Mouse (Mus musculus) hindbrain, embryonic 15.5 days (tissue): ENCODE measurements around the gene Suox. TPM values are rescaled to one million over a fixed set of nuclear protein-coding genes. Genes with fewer than 3 reads are reported as not detected.

ENCODE experiments used
- ATAC-seq: fragments of 200-750 bp; cut with Nextera tagmentation; 2 replicates; pipeline ENCODE4 v1.8.0; 2017; ENCODE audit warnings: low read depth, moderate number of reproducible peaks, moderate TSS enrichment; ENCODE audit not compliant: low FRiP score
- H3K27ac ChIP-seq: fragments of 300-500 bp; sonication (generic); replicated peaks from 2 replicates; pipeline ENCODE4 v1.5.1; 2015; ENCODE audit warnings: mild to moderate bottlenecking, inconsistent platforms
- H3K27me3 ChIP-seq: fragments of 300-500 bp; sonication (generic); 2 replicates; pipeline ENCODE4 v1.6.1; 2015; ENCODE audit warnings: control low read depth, inconsistent platforms
- H3K36me3 ChIP-seq: fragments of 300-500 bp; sonication (generic); 2 replicates; pipeline ENCODE4 v1.6.1; 2015; ENCODE audit warnings: control low read depth, inconsistent platforms
- H3K4me1 ChIP-seq: fragments of 300-500 bp; sonication (generic); replicated peaks from 2 replicates; pipeline ENCODE4 v1.6.1; 2015; ENCODE audit warnings: control low read depth, inconsistent platforms
- H3K4me2 ChIP-seq: fragments of 300-500 bp; sonication (generic); 2 replicates; pipeline ENCODE4 v1.6.1; 2015; ENCODE audit warnings: moderate library complexity, mild to moderate bottlenecking, inconsistent platforms
- H3K4me3 ChIP-seq: fragments of 300-500 bp; sonication (generic); 2 replicates; pipeline ENCODE4 v1.5.1; 2015; ENCODE audit warnings: mild to moderate bottlenecking, inconsistent platforms
- H3K9ac ChIP-seq: fragments of 300-500 bp; sonication (generic); 2 replicates; pipeline ENCODE4 v1.6.1; 2015; ENCODE audit warnings: inconsistent platforms
- H3K9me3 ChIP-seq: fragments of 300-500 bp; sonication (generic); 2 replicates; pipeline ENCODE4 v1.6.1; 2016; ENCODE audit warnings: control low read depth, inconsistent platforms
- WGBS: fragments of 180-500 bp; shearing (Covaris S2); methylation state at CpG from one replicate; pipeline ENCODE4 v1.1.7; 2015; 5-methylcytosine and 5-hydroxymethylcytosine counted together
- polyA plus RNA-seq: library from polyadenylated mRNA; unstranded; fragments of >200 nt; fragmentation: Nextera tagmentation; extraction: Ambion mirVana; gene quantifications from 2 replicates; pipeline ENCODE4 v1.2.1, GENCODE M21; 2015

Suox gene
- polyA plus RNA-seq, 1 experiment from 2014 or later = 14.5 TPM

GRCm38 (mm10) chr10:128697072-128697725, 23.3 kb upstream of the Suox start:
- peaks cover 15% of the 10 kb centered on the region for H3K4me1 ChIP-seq
- H3K27ac ChIP-seq = peak overlapping the region; percentile 89
- peak overlapping the region; percentile 44; the same call in 1 of the 2 replicates for H3K9ac ChIP-seq
- peak overlapping the region; percentile 45 for H3K4me3 ChIP-seq
- H3K4me2 ChIP-seq = peak overlapping the region; percentile 74
- 87% methylated on average over 6 of the region's 6 CpGs for WGBS
- H3K27me3 ChIP-seq = no peaks in the 10 kb centered on the region
- no peaks in the 10 kb centered on the region for H3K36me3 ChIP-seq
- H3K9me3 ChIP-seq = no peaks in the 10 kb centered on the region
- ATAC-seq = no peak

GRCm38 (mm10) chr10:128695992-128696807, 22.3 kb upstream of the Suox start, which contains the start of gene Rab5b:
Gene Rab5b, minus strand, starts transcription at chr10:128696264.
- Histone ChIP-seq H3K4me3 (peak within 1 kb of the TSS; percentile 77), H3K9ac (peak within 1 kb of the TSS; percentile 97), H3K4me2 (peak within 1 kb of the TSS; percentile 74), H3K4me1 (peaks cover 18% of the 10 kb centered on the region), H3K9me3 (no peaks in the 10 kb centered on the region), H3K27ac (peak within 1 kb of the TSS; percentile 95), H3K27me3 (no peaks in the 10 kb centered on the region), H3K36me3 (no peaks in the 10 kb centered on the region)
- WGBS = under 1% methylated on average over 40 of the region's 40 CpGs
- ATAC-seq = peak; percentile 99

- Histone ChIP-seq H3K4me2 (peak overlapping the region; percentile 72), H3K36me3 (no peaks in the 10 kb centered on the region), H3K27ac (peak overlapping the region; percentile 95), H3K9ac (peak overlapping the region; percentile 97), H3K4me1 (peaks cover 18% of the 10 kb centered on the region), H3K9me3 (no peaks in the 10 kb centered on the region), H3K27me3 (no peaks in the 10 kb centered on the region), H3K4me3 (peak overlapping the region; percentile 77)
- no peak for ATAC-seq
- under 1% methylated on average over 20 of the region's 22 CpGs for WGBS
These were observed 21.6 kb upstream of the Suox start for GRCm38 (mm10) chr10:128695411-128695991.

- Histone ChIP-seq H3K4me1 (peaks cover 16% of the 10 kb centered on the region), H3K36me3 (peaks cover 8% of the 10 kb centered on the region), H3K9me3 (no peaks in the 10 kb centered on the region), H3K27ac (peak overlapping the region; percentile 75), H3K27me3 (no peaks in the 10 kb centered on the region), H3K4me3 (peak overlapping the region; percentile 74), H3K9ac (peak overlapping the region; percentile 60), H3K4me2 (peak overlapping the region; percentile 92)
- no peak for ATAC-seq
- 4% methylated on average over 9 of the region's 9 CpGs for WGBS
These were observed 666 bp upstream of the Suox start for GRCm38 (mm10) chr10:128674469-128675008.

- Histone ChIP-seq H3K27me3 (no peaks in the 10 kb centered on the region), H3K36me3 (peaks cover 6% of the 10 kb centered on the region; the same call in 1 of the 2 replicates), H3K4me3 (no peak overlapping the region), H3K4me1 (peaks cover 30% of the 10 kb centered on the region), H3K4me2 (no peak overlapping the region), H3K9ac (no peak overlapping the region), H3K9me3 (no peaks in the 10 kb centered on the region), H3K27ac (no peak overlapping the region)
- no peak for ATAC-seq
- 95% methylated on average over 9 of the region's 9 CpGs for WGBS
These were observed 2.7 kb downstream of the Suox start for GRCm38 (mm10) chr10:128671148-128671547.

GRCm38 (mm10) chr10:128668790-128669672, 4.8 kb downstream of the Suox start:
- H3K4me1 ChIP-seq = peaks cover 25% of the 10 kb centered on the region
- ATAC-seq = peak; percentile 64
- H3K36me3 ChIP-seq = peaks cover 6% of the 10 kb centered on the region; the same call in 1 of the 2 replicates
- H3K27me3 ChIP-seq = no peaks in the 10 kb centered on the region
- under 1% methylated on average over 40 of the region's 42 CpGs for WGBS
- peak overlapping the region; percentile 82 for H3K4me2 ChIP-seq
- H3K9ac ChIP-seq = peak overlapping the region; percentile 76
- peak overlapping the region; percentile 87 for H3K27ac ChIP-seq
- H3K9me3 ChIP-seq = no peaks in the 10 kb centered on the region
- H3K4me3 ChIP-seq = peak overlapping the region; percentile 75

- 93% methylated on average over 2 of the region's 2 CpGs for WGBS
- H3K4me3 ChIP-seq = no peak overlapping the region
- no peaks in the 10 kb centered on the region for H3K9me3 ChIP-seq
- H3K4me1 ChIP-seq = peaks cover 15% of the 10 kb centered on the region
- no peak overlapping the region for H3K9ac ChIP-seq
- no peak overlapping the region for H3K27ac ChIP-seq
- H3K4me2 ChIP-seq = no peak overlapping the region
- H3K36me3 ChIP-seq = peaks cover under 1% of the 10 kb centered on the region; the same call in 1 of the 2 replicates
- no peaks in the 10 kb centered on the region for H3K27me3 ChIP-seq
- ATAC-seq = no peak
These were observed 8.1 kb downstream of the Suox start for GRCm38 (mm10) chr10:128665806-128666205.

GRCm38 (mm10) chr10:128665307-128665706, 8.6 kb downstream of the Suox start:
- Histone ChIP-seq H3K4me2 (no peak overlapping the region), H3K27ac (no peak overlapping the region), H3K27me3 (no peaks in the 10 kb centered on the region), H3K4me3 (no peak overlapping the region), H3K4me1 (peaks cover 15% of the 10 kb centered on the region), H3K9ac (no peak overlapping the region), H3K36me3 (no peaks in the 10 kb centered on the region), H3K9me3 (no peaks in the 10 kb centered on the region)
- ATAC-seq = no peak
- 88% methylated on average over 3 of the region's 3 CpGs for WGBS

GRCm38 (mm10) chr10:128664808-128665207, 9.1 kb downstream of the Suox start:
- H3K9me3 ChIP-seq = no peaks in the 10 kb centered on the region
- no peaks in the 10 kb centered on the region for H3K36me3 ChIP-seq
- H3K4me3 ChIP-seq = no peak overlapping the region
- H3K27me3 ChIP-seq = no peaks in the 10 kb centered on the region
- peaks cover 15% of the 10 kb centered on the region for H3K4me1 ChIP-seq
- no peak overlapping the region for H3K4me2 ChIP-seq
- H3K27ac ChIP-seq = no peak overlapping the region
- 76% methylated on average over 3 of the region's 3 CpGs for WGBS
- no peak overlapping the region for H3K9ac ChIP-seq
- no peak for ATAC-seq

- Histone ChIP-seq H3K4me1 (peaks cover 10% of the 10 kb centered on the region), H3K4me2 (no peak overlapping the region), H3K9me3 (no peaks in the 10 kb centered on the region), H3K9ac (no peak overlapping the region), H3K4me3 (no peak overlapping the region), H3K36me3 (no peaks in the 10 kb centered on the region), H3K27me3 (no peaks in the 10 kb centered on the region), H3K27ac (no peak overlapping the region)
- WGBS = 74% methylated on average over 5 of the region's 5 CpGs
- no peak for ATAC-seq
These were observed 10.2 kb downstream of the Suox start for GRCm38 (mm10) chr10:128663441-128664220.
